Mouse (Mus musculus) liver, adult 2 months (tissue): Measurements from ENCODE around the gene Specc1.

Source experiments
- CTCF ChIP-seq: fragments of 200-500 bp; IDR thresholded peaks from 2 replicates; pipeline ENCODE4 v1.5.1; 2011; ENCODE audit warnings: low read depth, low read length, control low read depth
- POLR2A ChIP-seq: fragments of 200-500 bp; IDR thresholded peaks from 2 replicates; pipeline ENCODE4 v1.6.1; 2011; ENCODE audit warnings: low read length, control low read depth; ENCODE audit not compliant: insufficient read depth; ENCODE audit errors: extremely low read depth

- TF ChIP-seq CTCF (no peak), POLR2A (no peak)
Measured at GRCm38 (mm10) chr11:62269097-62269496, 312.5 kb downstream of the Specc1 start.
